Mouse (Mus musculus) neural tube, embryonic 15.5 days (tissue): ENCODE data around the gene Rcn3. TPM values are rescaled to one million over a fixed set of nuclear protein-coding genes. Genes with fewer than 3 reads are reported as not detected.

Experiments used
- ATAC-seq: fragments of 200-750 bp; cut with Nextera tagmentation; 2 replicates; pipeline ENCODE4 v1.8.0; 2017; ENCODE audit warnings: mild to moderate bottlenecking, moderate TSS enrichment, moderate library complexity; ENCODE audit not compliant: low FRiP score
- H3K27ac ChIP-seq: fragments of 300-500 bp; sonication (generic); replicated peaks from 2 replicates; pipeline ENCODE4 v1.5.1; 2015; ENCODE audit warnings: mild to moderate bottlenecking, inconsistent platforms
- H3K27me3 ChIP-seq: fragments of 300-500 bp; sonication (generic); replicated peaks from 2 replicates; pipeline ENCODE4 v1.6.1; 2015; ENCODE audit warnings: inconsistent platforms
- H3K36me3 ChIP-seq: fragments of 300-500 bp; sonication (generic); 2 replicates; pipeline ENCODE4 v1.6.1; 2015; ENCODE audit warnings: inconsistent platforms
- H3K4me1 ChIP-seq: fragments of 300-500 bp; sonication (generic); 2 replicates; pipeline ENCODE4 v1.6.1; 2015; ENCODE audit warnings: inconsistent platforms
- H3K4me2 ChIP-seq: fragments of 300-500 bp; sonication (generic); 2 replicates; pipeline ENCODE4 v1.6.1; 2015; ENCODE audit warnings: inconsistent platforms, mild to moderate bottlenecking, moderate library complexity
- H3K4me3 ChIP-seq: fragments of 300-500 bp; sonication (generic); replicated peaks from 2 replicates; pipeline ENCODE4 v1.5.1; 2015; ENCODE audit warnings: mild to moderate bottlenecking, inconsistent platforms
- H3K9ac ChIP-seq: fragments of 300-500 bp; sonication (generic); replicated peaks from 2 replicates; pipeline ENCODE4 v1.6.1; 2015; ENCODE audit warnings: mild to moderate bottlenecking, inconsistent platforms
- H3K9me3 ChIP-seq: fragments of 300-500 bp; sonication (generic); replicated peaks from 2 replicates; pipeline ENCODE4 v1.6.1; 2016; ENCODE audit warnings: inconsistent platforms
- WGBS: fragments of 180-500 bp; shearing (Covaris S2); methylation state at CpG from one replicate; pipeline ENCODE4 v1.1.7; 2015; ENCODE audit warnings: mixed read lengths; 5-methylcytosine and 5-hydroxymethylcytosine counted together
- polyA plus RNA-seq: library from polyadenylated mRNA; unstranded; fragments of >200 nt; fragmentation: Nextera tagmentation; extraction: Ambion mirVana; gene quantifications from 2 replicates; pipeline ENCODE4 v1.2.1, GENCODE M21; 2015

Rcn3 gene
- polyA plus RNA-seq, 1 experiment from 2014 or later = 112 TPM

GRCm38 (mm10) chr7:45061532-45062075, 30.4 kb downstream of the Rcn3 start:
- Histone ChIP-seq H3K9me3 (no peaks in the 10 kb centered on the region), H3K4me1 (peaks cover 35% of the 10 kb centered on the region), H3K4me3 (peak overlapping the region; percentile 62), H3K9ac (0 out of 2 replicates have a peak overlapping the region, but pooled peaks have one; percentile 63), H3K27me3 (no peaks in the 10 kb centered on the region), H3K4me2 (peak overlapping the region; percentile 67), H3K36me3 (no peaks in the 10 kb centered on the region), H3K27ac (peak overlapping the region; percentile 94; the same call in 1 of the 2 replicates)
- no peak for ATAC-seq
- WGBS = 9% methylated on average over 11 of the region's 11 CpGs

- H3K9ac ChIP-seq = no peak overlapping the region
- no peak overlapping the region for H3K4me2 ChIP-seq
- no peak overlapping the region for H3K27ac ChIP-seq
- no peak overlapping the region for H3K4me3 ChIP-seq
- peaks cover 33% of the 10 kb centered on the region for H3K4me1 ChIP-seq
- no peaks in the 10 kb centered on the region for H3K9me3 ChIP-seq
- WGBS = 93% methylated on average over 6 of the region's 6 CpGs
- no peak for ATAC-seq
- H3K27me3 ChIP-seq = no peaks in the 10 kb centered on the region
- H3K36me3 ChIP-seq = no peaks in the 10 kb centered on the region
Measured at GRCm38 (mm10) chr7:45060632-45061122, 31.3 kb downstream of the Rcn3 start.

- Histone ChIP-seq H3K4me2 (no peak overlapping the region), H3K27ac (peak overlapping the region; percentile 75), H3K9me3 (no peaks in the 10 kb centered on the region), H3K27me3 (no peaks in the 10 kb centered on the region), H3K4me3 (no peak overlapping the region), H3K36me3 (no peaks in the 10 kb centered on the region), H3K9ac (no peak overlapping the region), H3K4me1 (peaks cover 36% of the 10 kb centered on the region)
- ATAC-seq = no peak
- 83% methylated on average over 10 of the region's 10 CpGs for WGBS
Measured at GRCm38 (mm10) chr7:45058607-45059571, 33.1 kb downstream of the Rcn3 start.

GRCm38 (mm10) chr7:45056972-45057348, 35.1 kb downstream of the Rcn3 start:
- Histone ChIP-seq H3K27me3 (no peaks in the 10 kb centered on the region), H3K9ac (no peak overlapping the region), H3K4me2 (no peak overlapping the region), H3K27ac (no peak overlapping the region), H3K4me1 (peaks cover 33% of the 10 kb centered on the region), H3K36me3 (no peaks in the 10 kb centered on the region), H3K9me3 (no peaks in the 10 kb centered on the region), H3K4me3 (no peak overlapping the region)
- ATAC-seq = no peak

GRCm38 (mm10) chr7:45056329-45056971, 35.6 kb downstream of the Rcn3 start:
- Histone ChIP-seq H3K4me1 (peaks cover 33% of the 10 kb centered on the region), H3K9ac (no peak overlapping the region)
- WGBS = 71% methylated on average over 14 of the region's 14 CpGs

GRCm38 (mm10) chr7:45053931-45054510, 38.0 kb downstream of the Rcn3 start:
- H3K4me1 ChIP-seq = peaks cover 41% of the 10 kb centered on the region
- ATAC-seq = peak; percentile 90
- peak overlapping the region; percentile 81 for H3K4me3 ChIP-seq
- peak overlapping the region; percentile 99 for H3K27ac ChIP-seq
- H3K4me2 ChIP-seq = peak overlapping the region; percentile 97
- no peaks in the 10 kb centered on the region for H3K27me3 ChIP-seq
- H3K9ac ChIP-seq = peak overlapping the region; percentile 66
- H3K9me3 ChIP-seq = no peaks in the 10 kb centered on the region
- H3K36me3 ChIP-seq = peaks cover 13% of the 10 kb centered on the region
- WGBS = 0% methylated on average over 33 of the region's 33 CpGs

More at GRCm38 (mm10) chr7:45056329-45056971, 35.6 kb downstream of the Rcn3 start:
- no peaks in the 10 kb centered on the region for H3K36me3 ChIP-seq
- H3K9me3 ChIP-seq = no peaks in the 10 kb centered on the region
- no peak overlapping the region for H3K4me2 ChIP-seq
- no peaks in the 10 kb centered on the region for H3K27me3 ChIP-seq
- H3K4me3 ChIP-seq = no peak overlapping the region
- ATAC-seq = no peak
- H3K27ac ChIP-seq = no peak overlapping the region

- WGBS = 1% methylated on average over 42 of the region's 59 CpGs
- H3K27me3 ChIP-seq = no peaks in the 10 kb centered on the region
Measured at GRCm38 (mm10) chr7:45053117-45053930, 38.7 kb downstream of the Rcn3 start.

GRCm38 (mm10) chr7:45052862-45053116, 39.2 kb downstream of the Rcn3 start, which contains the start of gene Prr12:
Gene Prr12, minus strand, starts transcription at chr7:45052881.
- peak within 1 kb of the TSS; percentile 99 for H3K27ac ChIP-seq
- H3K4me3 ChIP-seq = peak within 1 kb of the TSS; percentile 81
- no peak for ATAC-seq
- no peaks in the 10 kb centered on the region for H3K9me3 ChIP-seq
- H3K27me3 ChIP-seq = no peaks in the 10 kb centered on the region
- peaks cover 25% of the 10 kb centered on the region for H3K36me3 ChIP-seq
- WGBS = 0% methylated on average over 4 of the region's 18 CpGs
- peak within 1 kb of the TSS; percentile 66 for H3K9ac ChIP-seq
- H3K4me2 ChIP-seq = peak within 1 kb of the TSS; percentile 97
- H3K4me1 ChIP-seq = peaks cover 43% of the 10 kb centered on the region

More at GRCm38 (mm10) chr7:45053117-45053930, 38.7 kb downstream of the Rcn3 start:
- H3K9me3 ChIP-seq = no peaks in the 10 kb centered on the region
- H3K9ac ChIP-seq = peak overlapping the region; percentile 66
- H3K4me3 ChIP-seq = peak overlapping the region; percentile 81
- peak overlapping the region; percentile 99 for H3K27ac ChIP-seq
- peak; percentile 67 for ATAC-seq
- peaks cover 20% of the 10 kb centered on the region for H3K36me3 ChIP-seq
- peak overlapping the region; percentile 97 for H3K4me2 ChIP-seq
- H3K4me1 ChIP-seq = peaks cover 43% of the 10 kb centered on the region

- H3K27ac ChIP-seq = peak overlapping the region; percentile 99
- H3K36me3 ChIP-seq = peaks cover 30% of the 10 kb centered on the region
- peaks cover 43% of the 10 kb centered on the region for H3K4me1 ChIP-seq
- ATAC-seq = no peak
- no peaks in the 10 kb centered on the region for H3K27me3 ChIP-seq
- H3K4me3 ChIP-seq = peak overlapping the region; percentile 81
- peak overlapping the region; percentile 97 for H3K4me2 ChIP-seq
- WGBS = under 1% methylated on average over 38 of the region's 38 CpGs
- H3K9ac ChIP-seq = peak overlapping the region; percentile 66
- H3K9me3 ChIP-seq = no peaks in the 10 kb centered on the region
Measured at GRCm38 (mm10) chr7:45052181-45052861, 39.7 kb downstream of the Rcn3 start.

- H3K4me2 ChIP-seq = peak overlapping the region; percentile 97
- ATAC-seq = no peak
- H3K4me1 ChIP-seq = peaks cover 43% of the 10 kb centered on the region
- peak overlapping the region; percentile 99 for H3K27ac ChIP-seq
- H3K4me3 ChIP-seq = peak overlapping the region; percentile 81
- H3K9me3 ChIP-seq = no peaks in the 10 kb centered on the region
- H3K9ac ChIP-seq = peak overlapping the region; percentile 66
- H3K36me3 ChIP-seq = peaks cover 37% of the 10 kb centered on the region
- H3K27me3 ChIP-seq = no peaks in the 10 kb centered on the region
- 2% methylated on average over 13 of the region's 13 CpGs for WGBS
Measured at GRCm38 (mm10) chr7:45051601-45051974, 40.4 kb downstream of the Rcn3 start.
